Mouse (Mus musculus) c-Kit-positive CD71-positive TER-119-negative erythroid progenitor cells, embryonic 14.5 days (primary cell): Measurements from ENCODE around the gene Zbtb22.
"Not testable (repeated sequence)": the region's sequence is repeated elsewhere in the genome, so short reads cannot be mapped to it uniquely, and the experiment has no call there.

Source experiments
- DNase-seq: peaks from one replicate; pipeline ENCODE4 v3.0.0-alpha.2; 2013; ENCODE audit warnings: low read depth

Zbtb22 gene

DNA sequence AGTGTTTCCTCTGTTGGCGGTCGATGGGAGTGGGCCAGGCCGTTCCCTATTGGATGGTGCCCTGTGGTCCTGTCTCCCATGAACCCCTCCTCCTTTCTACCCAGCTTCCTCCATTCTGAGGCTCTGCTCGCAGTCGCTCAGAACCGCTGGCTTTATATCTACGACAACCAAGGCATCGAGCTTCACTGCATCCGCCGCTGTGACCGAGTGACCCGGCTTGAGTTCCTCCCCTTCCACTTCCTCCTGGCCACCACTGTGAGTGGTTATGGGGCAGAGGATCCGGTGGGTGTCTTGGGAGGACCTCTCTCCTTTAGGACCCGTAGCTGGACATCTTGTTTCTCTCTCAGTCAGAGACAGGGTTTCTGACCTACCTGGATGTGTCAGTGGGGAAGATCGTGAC lies 27.8 kb downstream of the Zbtb22 start:
- no peak for DNase-seq

DNA sequence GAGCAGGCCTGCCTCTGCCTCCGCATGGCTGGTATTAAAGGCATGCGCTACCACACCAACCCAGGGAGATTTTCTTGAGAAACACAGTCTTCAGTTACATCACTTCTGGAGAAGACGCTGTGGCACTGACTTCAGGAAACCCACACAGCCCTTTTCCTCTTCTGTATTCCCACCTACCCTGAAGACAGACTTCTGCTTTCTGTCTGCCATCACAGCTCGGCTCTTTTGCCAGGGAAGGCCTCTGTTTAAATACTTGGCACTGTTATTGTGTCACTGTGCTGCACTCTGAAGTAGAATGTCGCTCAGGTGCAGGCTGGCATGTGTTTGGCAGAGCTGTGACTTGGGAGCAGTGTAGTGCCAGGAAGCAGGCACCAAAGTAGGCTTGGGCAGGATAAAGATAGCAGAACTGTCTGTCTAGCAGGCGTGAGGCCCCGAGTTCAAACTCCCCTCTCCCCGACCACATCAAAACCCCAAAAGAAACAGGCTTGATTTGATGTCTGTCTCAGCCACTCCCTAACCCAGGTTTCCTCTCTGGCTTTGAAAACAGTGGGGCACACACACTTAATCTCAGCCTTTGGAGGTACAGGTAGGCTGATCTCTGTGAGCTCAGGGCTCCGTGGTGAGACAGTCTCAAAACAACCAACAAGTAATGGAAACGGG lies 31.9 kb downstream of the Zbtb22 start:
- no peak for DNase-seq

- DNase-seq = no peak
Observed at GRCm38 (mm10) chr17:33948090-33948904, 32.6 kb downstream of the Zbtb22 start.

DNA sequence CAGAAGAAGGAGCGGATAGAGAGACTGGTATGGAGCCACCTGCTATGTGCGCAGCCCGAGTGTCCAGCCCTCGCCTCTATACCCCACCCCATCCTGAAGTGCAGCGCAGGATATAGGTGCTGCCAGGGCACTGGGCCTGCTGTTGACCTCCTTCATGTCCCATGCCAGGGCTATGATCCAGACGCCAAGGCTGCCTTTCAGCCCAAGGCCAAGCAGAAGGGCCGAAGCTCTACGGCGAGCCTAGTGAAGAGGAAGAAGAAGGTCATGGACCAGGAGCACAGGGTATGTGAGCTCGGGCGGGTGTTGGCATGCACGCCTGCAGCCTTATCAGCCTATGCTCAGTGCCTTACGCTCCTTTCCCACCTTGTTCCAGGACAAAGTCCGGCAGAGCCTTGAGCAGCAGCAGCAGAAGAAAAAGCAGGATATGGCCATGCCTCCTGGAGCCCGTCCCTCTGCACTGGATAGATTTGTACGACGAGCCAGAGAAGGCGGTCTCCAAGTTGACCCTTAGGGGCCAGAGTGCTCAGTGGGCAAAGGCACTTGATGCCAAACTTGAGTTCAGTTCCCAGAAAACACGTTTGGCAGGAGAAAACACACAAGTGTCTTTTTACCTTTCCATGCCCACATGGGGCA lies 33.3 kb downstream of the Zbtb22 start:
- DNase-seq = no peak

DNA sequence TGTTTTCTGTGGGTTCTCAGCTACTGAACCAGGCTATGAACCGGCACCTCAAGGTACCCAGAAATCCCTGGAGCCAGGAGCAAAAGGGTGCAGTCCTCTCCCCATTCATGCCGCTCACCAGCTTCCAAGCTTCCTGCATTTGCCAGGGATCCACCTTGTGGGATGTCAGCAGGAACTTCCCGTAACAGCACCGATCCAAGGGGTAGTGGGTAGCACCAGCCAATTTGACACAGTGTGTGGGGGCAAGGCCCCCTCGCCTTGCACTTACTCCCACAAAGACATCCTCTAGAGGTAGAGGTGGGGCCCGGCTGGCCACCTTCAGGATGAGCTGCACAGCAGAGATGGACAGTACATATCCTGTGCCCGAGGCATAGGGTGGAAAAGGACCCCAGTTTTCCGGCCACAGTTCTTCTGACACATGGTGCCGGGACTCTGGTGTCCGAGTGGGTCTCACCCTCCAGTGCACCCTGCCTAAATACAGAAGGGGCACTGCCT lies 34.5 kb downstream of the Zbtb22 start:
- no peak for DNase-seq

DNA sequence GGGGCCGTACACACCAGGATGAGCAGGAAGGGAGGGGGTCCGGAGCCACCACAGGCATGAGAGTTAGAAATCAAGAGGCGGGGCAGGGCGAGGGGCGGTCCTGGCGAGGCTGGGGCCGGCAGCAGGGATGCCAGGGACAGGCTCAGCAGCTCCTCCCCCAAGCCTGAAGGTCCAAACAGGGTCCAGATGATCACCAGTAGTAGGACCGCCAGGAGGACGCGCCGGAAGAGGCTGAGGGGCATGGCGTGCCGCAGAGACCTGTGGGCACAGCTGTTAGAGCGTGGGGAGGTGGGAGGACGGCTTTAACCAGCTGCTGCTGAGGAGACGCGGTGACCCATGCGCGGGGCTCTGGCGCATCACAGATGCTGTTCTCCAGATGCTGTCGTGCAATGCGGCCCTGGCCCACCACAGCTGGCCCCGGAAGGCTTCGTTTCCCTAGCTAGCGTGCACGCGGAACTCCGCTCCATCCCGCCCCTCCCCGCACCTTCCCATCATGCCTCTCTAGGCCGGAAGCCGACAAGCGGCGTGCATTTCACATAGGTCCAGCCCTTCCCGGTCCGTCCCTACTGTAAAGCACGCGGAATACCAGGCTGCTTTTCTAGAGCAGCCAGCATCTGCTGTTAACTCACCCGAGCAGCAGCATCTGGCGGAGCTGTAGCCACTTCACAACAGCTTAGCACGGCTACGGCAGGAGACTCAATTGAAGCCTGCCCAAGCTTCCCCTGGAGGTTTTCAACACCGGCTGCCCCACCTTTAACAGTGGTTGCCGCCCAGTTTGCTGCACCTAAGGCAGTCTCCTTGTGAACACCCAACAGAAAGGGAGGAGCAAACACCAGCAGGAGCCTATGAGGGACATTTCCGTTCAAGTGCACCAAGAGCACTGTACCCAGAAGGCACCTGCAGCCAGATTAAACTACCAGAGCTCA lies 35.6 kb downstream of the Zbtb22 start, which contains the start of gene B3galt4:
Gene B3galt4, minus strand, starts transcription at position 468 of the 926 bp plus-strand sequence.
- peak; percentile 89 for DNase-seq

DNA sequence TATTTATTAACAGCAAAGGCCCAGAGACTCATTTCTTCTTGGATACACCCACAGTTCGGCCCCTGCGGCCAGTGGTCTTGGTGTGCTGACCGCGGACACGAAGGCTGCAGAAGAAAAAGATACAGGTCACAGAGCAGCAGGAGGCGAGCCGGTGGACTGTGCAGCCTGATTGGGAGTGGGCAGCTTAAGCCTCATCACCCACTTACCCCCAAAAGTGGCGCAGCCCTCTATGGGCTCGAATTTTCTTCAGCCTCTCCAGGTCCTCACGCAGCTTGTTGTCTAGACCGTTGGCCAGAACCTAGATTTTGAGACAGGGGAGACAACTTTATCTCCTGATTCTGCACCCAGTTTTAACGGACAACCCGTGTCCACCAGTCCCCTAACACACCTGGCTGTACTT lies 36.3 kb downstream of the Zbtb22 start:
- DNase-seq = not testable (repeated sequence)

DNA sequence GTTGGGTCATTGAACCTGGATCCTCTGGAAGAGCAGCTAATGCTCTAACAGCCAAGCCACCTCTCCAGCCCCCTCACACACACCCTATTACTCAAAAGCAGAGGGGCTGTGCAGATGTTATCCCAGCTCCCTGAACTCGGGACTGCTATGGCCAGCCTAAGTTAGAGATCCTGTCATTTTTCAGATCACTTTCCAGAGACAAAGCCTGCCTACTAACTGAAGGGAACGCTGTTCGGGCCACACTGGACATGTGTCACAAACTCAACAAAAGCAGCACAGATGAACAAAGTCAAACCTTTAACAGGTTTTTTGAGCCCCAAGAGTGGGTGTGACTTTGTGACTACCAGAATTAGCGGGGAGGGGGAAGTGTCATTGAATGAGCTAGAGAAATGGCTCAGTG lies 37.2 kb downstream of the Zbtb22 start:
- DNase-seq = no peak

DNA sequence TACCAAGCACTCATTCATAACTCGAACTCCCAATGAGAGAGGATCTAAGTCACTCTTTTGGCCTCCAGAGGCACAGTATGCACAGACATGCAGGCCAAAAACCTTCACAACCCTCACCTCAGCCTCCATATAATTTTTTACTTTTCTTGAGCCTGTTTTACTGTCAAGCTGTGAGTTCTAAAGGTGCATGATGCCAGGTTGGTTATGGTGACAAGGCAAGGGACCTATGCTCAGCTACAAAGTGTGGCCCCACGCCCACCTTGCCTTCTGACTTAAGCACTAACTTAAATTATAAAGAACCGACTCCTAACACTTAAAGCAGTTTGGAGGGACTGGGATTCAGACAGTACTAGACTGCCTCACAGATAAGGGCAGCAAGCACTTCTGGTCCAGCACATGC lies 37.6 kb downstream of the Zbtb22 start:
- DNase-seq = no peak

DNA sequence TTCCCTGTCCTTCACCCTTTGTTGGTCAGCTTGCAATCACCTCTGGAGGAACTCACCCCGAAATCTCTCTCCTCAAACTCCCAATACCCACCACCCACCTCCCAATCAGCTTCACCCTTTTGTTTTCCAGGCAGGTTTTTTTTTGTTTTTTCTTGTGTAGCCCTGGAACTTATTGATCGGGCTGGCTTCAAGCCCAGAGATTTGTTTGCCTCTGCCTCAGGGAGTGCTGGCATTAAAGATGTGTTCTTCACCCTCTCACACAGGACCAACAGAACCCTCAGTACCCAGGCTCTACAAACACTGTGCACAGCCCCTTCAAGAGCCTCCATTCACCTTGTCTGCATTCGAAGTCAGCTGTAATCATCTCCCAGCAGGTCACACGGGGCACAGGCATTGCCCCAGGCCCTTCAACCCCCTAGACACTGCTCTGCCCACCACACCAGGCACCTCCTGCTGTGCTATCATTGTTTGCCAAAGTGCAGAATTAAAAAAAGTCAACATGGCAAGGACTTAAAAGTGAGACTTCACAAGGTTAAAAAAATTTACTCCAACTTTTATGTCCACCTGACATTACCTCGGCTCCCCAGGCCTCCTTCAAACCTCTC lies 38.4 kb downstream of the Zbtb22 start:
- no peak for DNase-seq

DNA sequence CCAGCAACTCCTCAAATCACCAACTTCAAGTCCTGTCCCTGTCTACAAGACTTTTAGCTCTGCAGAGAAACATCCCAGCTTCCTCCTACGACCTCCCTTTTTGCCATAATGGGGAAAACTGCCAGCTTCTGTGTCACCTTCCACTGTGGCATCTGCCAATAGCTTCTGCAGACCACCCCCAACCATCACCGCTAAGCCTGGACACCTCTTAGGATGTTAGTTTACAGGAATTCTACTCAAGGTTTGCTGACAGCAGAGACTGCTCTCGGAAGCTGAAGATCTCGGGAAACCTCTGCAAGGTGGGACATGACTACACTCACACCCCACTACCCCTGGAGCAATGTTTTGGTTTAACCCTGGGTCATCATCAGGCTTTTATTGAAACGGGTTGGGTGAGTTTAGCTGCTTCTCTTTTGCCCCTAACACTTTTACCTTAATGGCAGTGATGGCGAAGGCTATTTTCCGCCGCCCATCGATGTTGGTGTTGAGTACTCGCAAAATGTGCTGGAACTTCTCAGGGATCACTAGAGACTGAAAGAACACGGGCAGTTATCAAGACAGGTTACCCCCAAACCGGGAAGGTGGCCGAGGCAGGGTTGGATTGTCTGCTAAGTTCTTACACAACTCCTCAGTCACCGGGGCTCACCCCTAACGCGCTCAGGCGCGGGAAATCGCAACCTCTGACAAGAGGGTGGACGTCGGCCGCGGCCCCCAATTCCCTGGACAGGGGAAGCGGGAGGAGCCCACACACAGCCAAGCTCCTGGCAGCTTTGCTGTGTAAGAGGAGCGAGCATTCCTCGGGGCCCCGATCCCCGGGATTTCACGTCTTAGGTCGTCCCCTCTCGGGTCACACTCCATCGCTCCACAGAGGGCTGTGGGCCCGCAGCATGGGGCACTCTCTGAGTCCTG lies 39.2 kb downstream of the Zbtb22 start:
- DNase-seq = no peak

DNA sequence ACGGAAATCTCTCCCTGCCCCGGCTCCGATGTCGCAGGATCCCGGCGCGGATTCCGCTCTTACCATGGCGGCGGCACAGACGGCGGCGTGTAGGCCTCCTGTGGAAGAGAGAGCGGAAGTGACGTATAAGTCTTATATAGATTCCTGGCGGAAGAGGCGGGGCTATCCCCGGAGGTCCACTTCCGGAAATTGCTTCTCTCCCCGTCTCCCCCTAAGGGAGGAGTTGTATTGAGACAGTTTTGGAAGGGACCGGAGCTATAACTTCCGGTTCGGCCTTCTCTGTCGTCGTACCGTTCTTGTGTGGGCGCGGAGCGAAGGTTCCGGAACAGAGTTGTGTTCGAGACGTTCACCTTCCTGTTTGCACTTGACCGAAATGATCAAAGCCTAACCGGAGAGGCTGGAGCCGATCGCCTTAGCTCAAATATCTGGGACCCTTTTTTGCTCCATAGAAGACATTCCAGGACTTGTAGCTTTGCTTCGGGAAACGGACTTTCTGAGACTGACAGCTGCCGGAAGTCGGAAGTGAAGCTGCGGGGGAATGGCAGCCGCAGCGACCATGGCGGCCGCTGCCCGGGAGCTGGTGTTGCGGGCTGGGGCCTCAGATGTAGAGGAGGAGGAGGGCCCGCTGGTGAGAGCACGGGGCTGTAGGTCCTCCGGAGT lies 40.0 kb downstream of the Zbtb22 start, which contains the start of the genes Vps52 and Rps18:
Gene Vps52, plus strand, starts transcription at position 258 of the 660 bp plus-strand sequence.
Gene Rps18, minus strand, starts transcription at position 447 of the 660 bp plus-strand sequence.
- peak; percentile 92 for DNase-seq

DNA sequence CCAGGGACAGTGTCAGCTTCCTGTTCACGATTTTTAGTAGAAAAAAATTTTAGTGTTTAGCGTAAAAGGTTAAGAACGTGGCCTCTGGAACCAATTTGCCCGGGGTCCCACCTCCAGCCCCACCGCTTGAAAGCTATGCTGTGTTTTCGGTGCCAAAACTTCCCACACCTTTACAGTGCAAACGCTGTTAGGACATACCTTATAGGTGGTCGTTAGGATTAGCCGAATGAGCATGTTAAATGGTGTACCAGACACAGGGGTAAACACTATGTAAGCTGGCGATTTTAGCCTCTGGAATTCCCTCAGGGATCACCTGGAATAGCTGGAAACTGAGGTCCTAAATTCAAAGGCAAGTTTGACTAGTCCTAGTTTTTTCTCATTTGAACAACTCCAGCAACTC lies 40.6 kb downstream of the Zbtb22 start:
- no peak for DNase-seq

DNA sequence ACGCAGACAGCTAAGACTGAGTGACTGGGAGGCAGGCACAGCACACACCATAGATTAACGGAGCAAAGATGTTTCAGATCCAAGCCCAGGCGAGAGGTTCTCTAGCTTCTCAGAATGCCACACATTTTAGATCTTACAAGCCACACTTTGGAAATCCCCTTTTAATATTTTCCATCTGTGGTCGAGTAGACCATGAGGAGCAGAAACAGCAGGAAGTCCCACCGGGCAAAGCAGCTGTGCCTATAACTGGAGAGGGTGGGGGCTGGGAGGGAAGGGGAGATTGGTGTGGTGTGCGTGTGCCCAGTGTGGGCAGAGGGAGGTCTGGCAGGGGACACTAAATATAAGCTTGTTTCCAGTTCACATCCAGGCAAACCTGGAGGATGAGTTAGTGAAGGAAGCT lies 41.8 kb downstream of the Zbtb22 start:
- no peak for DNase-seq

DNA sequence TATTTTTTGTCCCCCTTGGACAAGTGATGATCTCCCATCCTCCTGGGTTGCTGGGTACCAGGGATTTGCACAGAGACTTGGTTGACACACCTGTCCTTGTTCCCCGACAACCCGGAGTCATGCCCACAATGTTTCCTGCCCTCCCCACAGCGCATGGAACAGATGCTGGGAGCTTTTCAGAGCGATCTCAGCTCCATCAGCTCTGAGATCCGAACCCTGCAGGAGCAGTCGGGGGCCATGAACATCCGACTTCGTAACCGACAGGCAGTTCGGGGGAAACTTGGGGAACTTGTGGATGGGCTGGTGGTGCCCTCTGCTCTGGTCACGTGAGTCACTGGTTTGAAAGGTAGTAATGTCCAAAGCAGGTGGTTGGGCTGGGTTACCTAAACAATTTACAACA lies 42.7 kb downstream of the Zbtb22 start:
- no peak for DNase-seq

- DNase-seq = no peak
Observed at GRCm38 (mm10) chr17:33959135-33959534, 43.4 kb downstream of the Zbtb22 start.

DNA sequence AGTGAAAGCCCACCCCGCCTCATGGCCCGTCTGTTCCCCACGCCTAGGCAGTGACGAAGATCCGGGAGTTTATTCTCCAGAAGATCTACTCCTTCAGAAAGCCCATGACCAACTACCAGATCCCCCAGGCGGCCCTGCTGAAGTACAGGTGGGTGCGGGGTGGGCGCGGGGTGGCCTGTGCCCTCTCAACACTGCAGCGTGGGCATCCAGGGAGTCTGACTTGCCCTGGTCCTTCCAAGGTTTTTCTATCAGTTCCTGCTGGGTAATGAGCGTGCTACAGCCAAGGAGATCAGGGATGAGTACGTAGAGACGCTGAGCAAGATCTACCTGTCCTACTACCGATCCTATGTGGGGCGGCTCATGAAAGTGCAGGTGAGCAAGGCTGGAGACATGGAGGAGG lies 44.2 kb downstream of the Zbtb22 start:
- no peak for DNase-seq

GRCm38 (mm10) chr17:33962876-33963275 lies 47.2 kb downstream of the Zbtb22 start:
- DNase-seq = no peak

GRCm38 (mm10) chr17:33965082-33965845 lies 49.6 kb downstream of the Zbtb22 start:
- DNase-seq = no peak
